8 mouse cellular contexts compared by ENCODE assay signal in the genomic region with DNA sequence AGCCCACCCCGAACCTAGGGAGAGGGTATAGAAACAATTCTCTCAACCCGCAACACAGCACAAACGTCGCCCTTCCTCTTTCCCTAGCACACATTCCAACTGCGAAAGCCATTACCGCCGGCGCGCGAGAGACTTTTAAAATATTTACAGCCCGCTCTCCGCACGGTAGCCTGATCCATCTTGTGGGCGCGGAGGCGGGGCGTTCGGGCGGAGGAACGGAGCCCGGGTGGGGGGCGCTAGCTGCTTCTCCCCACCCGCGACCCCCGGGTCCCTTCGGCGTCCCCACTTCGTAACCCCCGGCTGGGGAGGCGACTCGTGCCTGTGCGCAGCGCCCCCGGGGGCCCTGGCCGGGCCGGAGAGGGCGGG. TPM values are rescaled to one million over a fixed set of nuclear protein-coding genes. Genes with fewer than 3 reads are reported as not detected.
DNase-seq lines count a peak whose midpoint lies in the region; ATAC-seq lines count a peak whose summit lies in the region.

No protein-coding gene starts in this region.

- DNase-seq in kidney, adult 18-20 months = no peak
- DNase-seq in Muller cell, postnatal 12 days (ENCODE audit: inconsistent ontology term) = peak; percentile 40
- peak; percentile 24 for DNase-seq in lung, postnatal 10 days
- DNase-seq in layer of hippocampus, postnatal 36 days = no peak
- DNase-seq in right cerebral cortex, postnatal 36 days (ENCODE audit: low spot score in 2 of 2) = no peak
- no peak for DNase-seq in gastrocnemius, adult 18-20 months (ENCODE audit: low spot score)

- no peak for ATAC-seq in kidney, embryonic 14.5 days (ENCODE audit: low FRiP score, low TSS enrichment)
- ATAC-seq in heart, embryonic 16.5 days (replicated peaks; ENCODE audit: extremely low read depth, insufficient read depth, low FRiP score) = no peak

- H3K4me3 ChIP-seq in kidney, embryonic 14.5 days (ENCODE audit: low read length) = peak overlapping the region; percentile 52
- peak overlapping the region; percentile 74 for H3K4me3 ChIP-seq in heart, embryonic 16.5 days (ENCODE audit: low read length)

- 2% methylated on average over 35 of the region's 37 CpGs for WGBS in kidney, embryonic 14.5 days
- WGBS in heart, embryonic 16.5 days = 2% methylated on average over 32 of the region's 37 CpGs

- H3K4me1 ChIP-seq in kidney, embryonic 14.5 days (ENCODE audit: control insufficient read depth, insufficient read depth, low read length) = peaks cover 18% of the 10 kb centered on the region
- H3K4me1 ChIP-seq in heart, embryonic 16.5 days (ENCODE audit: control insufficient read depth, insufficient read depth, low read length) = peaks cover 24% of the 10 kb centered on the region

- H3K27ac ChIP-seq in kidney, embryonic 14.5 days (ENCODE audit: low read depth, low read length) = peak overlapping the region; percentile 91
- H3K27ac ChIP-seq in heart, embryonic 16.5 days (ENCODE audit: low read length) = peak overlapping the region; percentile 91

- H3K36me3 ChIP-seq in kidney, embryonic 14.5 days (ENCODE audit: control insufficient read depth, insufficient read depth, low read length) = no peaks in the 10 kb centered on the region
- H3K36me3 ChIP-seq in heart, embryonic 16.5 days (ENCODE audit: control insufficient read depth, insufficient read depth) = no peaks in the 10 kb centered on the region

- H3K4me2 ChIP-seq in kidney, embryonic 14.5 days (replicated peaks; ENCODE audit: low read depth, low read length) = peak overlapping the region; percentile 59
- H3K4me2 ChIP-seq in heart, embryonic 16.5 days (ENCODE audit: low read depth, low read length) = peak overlapping the region; percentile 76

- H3K27me3 ChIP-seq in kidney, embryonic 14.5 days (ENCODE audit: control insufficient read depth, insufficient read depth, low read length) = peaks cover 42% of the 10 kb centered on the region
- peaks cover 43% of the 10 kb centered on the region for H3K27me3 ChIP-seq in heart, embryonic 16.5 days (ENCODE audit: control insufficient read depth, insufficient read depth, low read length)

- H3K9me3 ChIP-seq in kidney, embryonic 14.5 days (ENCODE audit: control insufficient read depth, low read length) = no peaks in the 10 kb centered on the region
- no peaks in the 10 kb centered on the region; the same call in 1 of the 2 replicates for H3K9me3 ChIP-seq in heart, embryonic 16.5 days (replicated peaks; ENCODE audit: control insufficient read depth, low read length)

- H3K9ac ChIP-seq in kidney, embryonic 14.5 days (ENCODE audit: low read depth, low read length) = peak overlapping the region; percentile 77
- peak overlapping the region; percentile 86 for H3K9ac ChIP-seq in heart, embryonic 16.5 days (ENCODE audit: low read length)

RNA-seq across cellular contexts. Expression of a gene that starts 32.4 kb away (rescaled TPM):
- polyA plus RNA-seq in kidney, embryonic 14.5 days (2014; fragmentation: Nextera tagmentation; extraction: Ambion mirVana) = 16.3 and 24.1 TPM in 2 replicates
- 11.5 and 13.5 TPM in 2 replicates for polyA plus RNA-seq in heart, embryonic 16.5 days (2015; fragmentation: Nextera tagmentation; extraction: Ambion mirVana)
- total RNA-seq in layer of hippocampus, postnatal 36 days (2021) = 10 to 100 TPM; 16.9 to 19.3 TPM
- 10 to 100 TPM; 13.4 to 18.4 TPM for total RNA-seq in gastrocnemius, adult 18-20 months (2021)

Comparison
In these comparisons a context has a peak if more than half of its experiments do, and no peak if none do; other contexts are left out.
1. DNase-seq: peak in Muller cell, postnatal 12 days (single experiment) and lung, postnatal 10 days (single experiment); none in kidney, adult 18-20 months (single experiment), layer of hippocampus, postnatal 36 days (0 of 2), right cerebral cortex, postnatal 36 days (0 of 2) and gastrocnemius, adult 18-20 months (single experiment).